Mouse (Mus musculus) neural tube, embryonic 11.5 days (tissue): ENCODE results near the gene Zfp217. TPM values are rescaled to one million over a fixed set of nuclear protein-coding genes. Genes with fewer than 3 reads are reported as not detected.

Experiments used
- ATAC-seq: fragments of 200-750 bp; cut with Nextera tagmentation; 2 replicates; pipeline ENCODE4 v1.8.0; 2017; ENCODE audit warnings: moderate number of reproducible peaks, mild to moderate bottlenecking, moderate TSS enrichment, moderate library complexity; ENCODE audit not compliant: insufficient read depth, low FRiP score, low TSS enrichment
- DNase-seq: peaks from one replicate; pipeline ENCODE4 v3.0.0-alpha.2; 2015; ENCODE audit warnings: low spot score
- H3K27ac ChIP-seq: fragments of 300-500 bp; sonication (generic); 2 replicates; pipeline ENCODE4 v1.5.1; 2014; ENCODE audit warnings: low read depth, mild to moderate bottlenecking, low read length
- H3K27me3 ChIP-seq: fragments of 300-500 bp; sonication (generic); 2 replicates; pipeline ENCODE4 v1.6.1; 2014; ENCODE audit warnings: mild to moderate bottlenecking, low read length, mixed read lengths; ENCODE audit not compliant: control insufficient read depth, insufficient read depth
- H3K36me3 ChIP-seq: fragments of 300-500 bp; sonication (generic); 2 replicates; pipeline ENCODE4 v1.6.1; 2014; ENCODE audit warnings: mild to moderate bottlenecking, low read length, moderate library complexity, mixed read lengths; ENCODE audit not compliant: control insufficient read depth, insufficient read depth
- H3K4me1 ChIP-seq: fragments of 300-500 bp; sonication (generic); 2 replicates; pipeline ENCODE4 v1.6.1; 2014; ENCODE audit warnings: low read length, mixed read lengths; ENCODE audit not compliant: control insufficient read depth, insufficient read depth
- H3K4me2 ChIP-seq: fragments of 300-500 bp; sonication (generic); 2 replicates; pipeline ENCODE4 v1.6.1; 2014; ENCODE audit warnings: low read depth, mild to moderate bottlenecking, moderate library complexity
- H3K4me3 ChIP-seq: fragments of 300-500 bp; sonication (generic); 2 replicates; pipeline ENCODE4 v1.5.1; 2014; ENCODE audit warnings: low read depth, low read length
- H3K9ac ChIP-seq: fragments of 300-500 bp; sonication (generic); 2 replicates; pipeline ENCODE4 v1.6.1; 2014; ENCODE audit warnings: mild to moderate bottlenecking, low read length
- H3K9me3 ChIP-seq: fragments of 300-500 bp; sonication (generic); 2 replicates; pipeline ENCODE4 v1.6.1; 2016; ENCODE audit warnings: low read length; ENCODE audit not compliant: control insufficient read depth
- WGBS: fragments of 180-500 bp; shearing (Covaris S2); extraction: QIAGEN DNeasy Blood & Tissue Kit; methylation state at CpG from one replicate; pipeline ENCODE4 v1.1.7; 2014; 5-methylcytosine and 5-hydroxymethylcytosine counted together
- polyA plus RNA-seq: library from polyadenylated mRNA; unstranded; fragments of >200 nt; fragmentation: Nextera tagmentation; extraction: Ambion mirVana; gene quantifications from 2 replicates; pipeline ENCODE4 v1.2.1, GENCODE M21; 2014

Zfp217 gene
- polyA plus RNA-seq, 1 experiment from 2014 or later = 3.5 TPM

- H3K27me3 ChIP-seq = no peaks in the 10 kb centered on the region
- no peak overlapping the region for H3K9ac ChIP-seq
- no peak overlapping the region for H3K4me3 ChIP-seq
- H3K4me2 ChIP-seq = no peak overlapping the region
- H3K27ac ChIP-seq = no peak overlapping the region
- H3K36me3 ChIP-seq = no peaks in the 10 kb centered on the region
- no peak for DNase-seq
- no peak for ATAC-seq
- no peaks in the 10 kb centered on the region for H3K4me1 ChIP-seq
- H3K9me3 ChIP-seq = no peaks in the 10 kb centered on the region
Observed at GRCm38 (mm10) chr2:170169062-170169461, 21.2 kb upstream of the Zfp217 start.

DNA sequence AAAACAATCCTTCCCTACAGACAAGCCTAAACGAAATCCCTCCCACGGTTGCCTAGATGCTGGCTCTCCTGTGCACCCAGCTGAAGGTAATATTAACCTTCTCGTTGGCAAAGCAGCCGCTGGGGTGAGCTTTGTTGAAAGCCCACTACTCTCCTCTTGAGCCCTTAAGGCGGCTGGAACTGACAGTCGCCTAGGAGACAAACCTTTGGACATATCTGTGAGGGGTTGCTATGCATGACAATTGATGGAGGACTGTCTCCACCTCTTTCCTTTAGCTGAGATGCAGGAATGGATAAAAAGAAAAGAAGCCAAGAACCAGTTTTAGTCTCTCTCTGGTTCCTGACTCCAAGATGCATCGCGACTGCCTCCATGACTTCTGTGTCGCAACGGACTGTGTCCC lies 17.7 kb upstream of the Zfp217 start:
- no peaks in the 10 kb centered on the region for H3K36me3 ChIP-seq
- no peak overlapping the region for H3K9ac ChIP-seq
- WGBS = 82% methylated on average over 10 of the region's 10 CpGs
- no peaks in the 10 kb centered on the region for H3K27me3 ChIP-seq
- DNase-seq (no peak), ATAC-seq (no peak)
- no peak overlapping the region for H3K4me2 ChIP-seq
- no peak overlapping the region for H3K4me3 ChIP-seq
- H3K27ac ChIP-seq = no peak overlapping the region
- no peaks in the 10 kb centered on the region for H3K4me1 ChIP-seq
- H3K9me3 ChIP-seq = no peaks in the 10 kb centered on the region

DNA sequence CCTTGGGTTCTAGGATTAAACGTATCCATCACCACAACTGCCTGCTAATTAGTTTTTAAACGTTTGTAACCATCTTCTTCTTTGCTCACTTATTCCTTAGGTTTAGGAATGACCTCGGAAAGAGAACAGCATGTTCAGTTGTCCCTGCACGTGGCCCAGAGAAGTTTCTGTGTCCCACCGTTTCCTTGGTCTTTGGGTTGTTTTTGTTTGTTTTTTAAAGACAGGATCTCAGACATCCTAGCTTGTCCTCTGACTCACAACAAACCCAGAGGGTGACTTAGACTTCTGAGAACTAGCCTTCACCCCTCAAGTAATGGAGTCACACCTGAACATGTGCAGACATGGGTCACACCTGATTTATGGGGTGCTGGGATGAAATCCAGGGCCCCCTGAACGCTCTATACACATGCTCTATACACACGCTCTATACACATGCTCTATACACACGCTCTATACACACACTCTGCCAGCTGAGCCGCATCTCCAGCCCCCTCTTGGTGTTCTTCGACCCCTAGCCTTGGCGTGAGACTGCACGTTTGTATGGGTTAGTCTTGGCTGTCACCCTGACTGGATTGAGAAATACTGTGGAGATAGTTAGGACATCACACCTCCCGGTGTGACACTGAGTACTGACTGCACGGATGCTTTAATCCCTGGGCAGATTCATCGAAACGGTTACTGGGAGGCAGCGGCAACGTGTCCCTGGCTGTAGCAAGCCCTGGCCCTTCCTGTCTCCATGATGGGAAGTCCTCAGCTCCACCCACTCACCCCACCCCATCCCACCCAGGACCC lies 16.0 kb upstream of the Zfp217 start:
- Histone ChIP-seq H3K4me1 (no peaks in the 10 kb centered on the region), H3K36me3 (no peaks in the 10 kb centered on the region), H3K9me3 (no peaks in the 10 kb centered on the region), H3K4me2 (no peak overlapping the region), H3K4me3 (no peak overlapping the region), H3K27ac (no peak overlapping the region), H3K27me3 (no peaks in the 10 kb centered on the region), H3K9ac (no peak overlapping the region)
- ATAC-seq (no peak), DNase-seq (no peak)
- WGBS = 88% methylated on average over 18 of the region's 18 CpGs

DNA sequence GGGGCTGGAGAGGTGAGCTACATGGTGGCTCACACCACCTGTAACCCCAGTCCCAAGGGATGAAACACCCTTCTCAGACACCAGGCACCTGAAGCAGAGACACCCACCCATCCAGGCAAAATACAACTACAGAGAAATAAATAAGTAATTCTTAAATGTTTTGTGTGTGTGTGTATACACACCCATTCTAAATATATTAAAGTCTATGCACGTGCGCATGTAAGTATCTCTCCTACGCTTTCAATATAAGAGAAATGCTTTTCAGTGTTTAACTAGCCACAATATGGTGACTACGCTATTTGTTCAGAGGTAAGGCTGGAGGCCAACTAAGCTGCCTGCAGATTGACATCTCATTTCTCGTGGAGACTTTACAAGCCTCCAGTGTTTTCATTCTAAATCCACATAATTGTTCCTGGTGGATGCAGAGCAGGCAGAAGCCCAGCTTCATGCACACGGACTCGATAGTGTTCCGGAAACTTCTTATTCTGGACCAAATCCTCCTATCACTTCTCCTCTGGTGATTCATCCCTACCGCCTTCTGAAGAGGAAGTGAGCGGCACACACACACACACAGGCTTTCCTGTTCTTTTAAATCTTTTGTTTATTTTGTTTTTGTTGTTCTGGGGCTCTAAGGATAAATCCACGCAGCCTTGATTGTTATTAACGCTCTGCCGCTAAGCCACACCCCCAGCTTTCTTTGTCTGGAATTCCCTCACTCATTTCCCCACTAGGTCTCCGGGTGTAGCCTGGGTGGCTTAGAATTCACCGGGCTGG lies 12.1 kb upstream of the Zfp217 start:
- no peak overlapping the region for H3K27ac ChIP-seq
- H3K36me3 ChIP-seq = no peaks in the 10 kb centered on the region
- no peak overlapping the region for H3K4me2 ChIP-seq
- no peaks in the 10 kb centered on the region for H3K27me3 ChIP-seq
- WGBS = 67% methylated on average over 15 of the region's 15 CpGs
- H3K9me3 ChIP-seq = no peaks in the 10 kb centered on the region
- ATAC-seq = no peak
- DNase-seq = no peak
- H3K4me1 ChIP-seq = no peaks in the 10 kb centered on the region
- no peak overlapping the region for H3K9ac ChIP-seq
- no peak overlapping the region for H3K4me3 ChIP-seq

DNA sequence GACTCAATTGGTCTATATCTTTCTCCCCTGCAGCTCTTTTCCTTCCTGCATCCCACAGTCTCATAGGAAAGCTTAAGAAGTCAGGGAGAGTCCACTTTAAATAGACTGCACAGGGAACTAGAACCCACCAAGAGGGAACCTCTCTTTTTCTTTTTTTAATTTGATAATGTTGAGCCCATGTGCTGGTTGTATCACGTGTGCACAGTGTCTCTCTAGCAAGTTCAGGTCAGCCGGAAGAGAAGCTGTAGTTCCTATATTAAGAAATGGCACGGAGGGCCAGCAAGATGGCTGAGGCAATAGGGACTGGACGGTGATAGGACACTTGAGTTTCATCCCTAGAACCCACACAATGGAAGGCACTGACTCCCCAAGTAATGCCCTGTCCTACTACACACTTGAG lies 11.1 kb upstream of the Zfp217 start:
- no peak for DNase-seq
- Histone ChIP-seq H3K9ac (no peak overlapping the region), H3K27ac (no peak overlapping the region), H3K4me1 (0 out of 2 replicates have a peak, but pooled peaks cover under 1% of the 10 kb centered on the region), H3K27me3 (no peaks in the 10 kb centered on the region), H3K36me3 (no peaks in the 10 kb centered on the region), H3K4me2 (no peak overlapping the region), H3K4me3 (no peak overlapping the region), H3K9me3 (no peaks in the 10 kb centered on the region)
- ATAC-seq = no peak
- WGBS = 90% methylated on average over 4 of the region's 4 CpGs

- 23% methylated on average over 5 of the region's 5 CpGs for WGBS
- Histone ChIP-seq H3K4me3 (no peak overlapping the region), H3K4me2 (no peak overlapping the region), H3K36me3 (no peaks in the 10 kb centered on the region), H3K27ac (no peak overlapping the region), H3K9ac (no peak overlapping the region), H3K4me1 (peaks cover 7% of the 10 kb centered on the region; the same call in 1 of the 2 replicates), H3K9me3 (no peaks in the 10 kb centered on the region), H3K27me3 (no peaks in the 10 kb centered on the region)
- ATAC-seq (no peak), DNase-seq (no peak)
Observed at GRCm38 (mm10) chr2:170158251-170158650, 10.3 kb upstream of the Zfp217 start.

GRCm38 (mm10) chr2:170157280-170158200 lies 9.6 kb upstream of the Zfp217 start:
- H3K9me3 ChIP-seq = no peaks in the 10 kb centered on the region
- no peak overlapping the region for H3K9ac ChIP-seq
- no peak overlapping the region for H3K27ac ChIP-seq
- H3K4me1 ChIP-seq = peaks cover 9% of the 10 kb centered on the region; the same call in 1 of the 2 replicates
- no peak overlapping the region for H3K4me2 ChIP-seq
- 45% methylated on average over 11 of the region's 11 CpGs for WGBS
- no peak overlapping the region for H3K4me3 ChIP-seq
- H3K27me3 ChIP-seq = no peaks in the 10 kb centered on the region
- DNase-seq = no peak
- no peaks in the 10 kb centered on the region for H3K36me3 ChIP-seq
- no peak for ATAC-seq

GRCm38 (mm10) chr2:170155089-170155740 lies 7.3 kb upstream of the Zfp217 start:
- H3K36me3 ChIP-seq = no peaks in the 10 kb centered on the region

More at GRCm38 (mm10) chr2:170155089-170155740, 7.3 kb upstream of the Zfp217 start:
- H3K4me1 ChIP-seq = peaks cover 9% of the 10 kb centered on the region; the same call in 1 of the 2 replicates
- ATAC-seq (no peak), DNase-seq (peak; percentile 40)
- no peaks in the 10 kb centered on the region for H3K27me3 ChIP-seq
- H3K4me2 ChIP-seq = peak overlapping the region; percentile 30
- 12% methylated on average over 18 of the region's 18 CpGs for WGBS
- H3K27ac ChIP-seq = no peak overlapping the region
- peak overlapping the region; percentile 17 for H3K4me3 ChIP-seq
- H3K9me3 ChIP-seq = no peaks in the 10 kb centered on the region
- peak overlapping the region; percentile 2; the same call in 1 of the 2 replicates for H3K9ac ChIP-seq
